Mouse (Mus musculus) kidney, postnatal 0 days (tissue): ENCODE measurements at regions not wholly inside any gene's neighbourhood (a gene's known extent, or its start where the extent isn't known, plus 50 kb on each side); places are given as distances from the start of the nearest gene placed in this dataset.
A peak's percentile ranks its signal among the peaks of the same experiment; 100 is the strongest.

Experiments used
- ATAC-seq: fragments of 200-750 bp; cut with Nextera tagmentation; replicated peaks from 2 replicates; pipeline ENCODE4 v1.8.0; 2017; ENCODE audit warnings: low read depth, moderate number of reproducible peaks, moderate TSS enrichment, moderate library complexity; ENCODE audit not compliant: low FRiP score
- DNase-seq: peaks from one replicate; pipeline ENCODE4 v3.0.0-alpha.2; 2016; ENCODE audit warnings: low spot score
- H3K27ac ChIP-seq: fragments of 300-500 bp; sonication (generic); 2 replicates; pipeline ENCODE4 v1.5.1; 2014; ENCODE audit warnings: mild to moderate bottlenecking
- H3K27me3 ChIP-seq: fragments of 300-500 bp; sonication (generic); 2 replicates; pipeline ENCODE4 v1.6.1; 2014; ENCODE audit warnings: low read length, mixed read lengths; ENCODE audit not compliant: insufficient read depth
- H3K36me3 ChIP-seq: fragments of 300-500 bp; sonication (generic); 2 replicates; pipeline ENCODE4 v1.6.1; 2014; ENCODE audit warnings: low read length, mixed read lengths; ENCODE audit not compliant: insufficient read depth
- H3K4me1 ChIP-seq: fragments of 300-500 bp; sonication (generic); replicated peaks from 2 replicates; pipeline ENCODE4 v1.6.1; 2014; ENCODE audit warnings: antibody characterized with exemption, low read length, mixed read lengths; ENCODE audit not compliant: insufficient read depth
- H3K4me2 ChIP-seq: fragments of 300-500 bp; sonication (generic); 2 replicates; pipeline ENCODE4 v1.6.1; 2014; ENCODE audit warnings: mild to moderate bottlenecking, low read length, moderate library complexity, mixed read lengths
- H3K4me3 ChIP-seq: fragments of 300-500 bp; sonication (generic); replicated peaks from 2 replicates; pipeline ENCODE4 v1.5.1; 2014; ENCODE audit warnings: low read depth, low read length
- H3K9ac ChIP-seq: fragments of 300-500 bp; sonication (generic); 2 replicates; pipeline ENCODE4 v1.6.1; 2014; ENCODE audit warnings: low read depth, low read length
- H3K9me3 ChIP-seq: fragments of 300-500 bp; sonication (generic); replicated peaks from 2 replicates; pipeline ENCODE4 v1.6.1; 2016; ENCODE audit warnings: low read length, inconsistent platforms, mixed read lengths
- CTCF ChIP-seq: IDR thresholded peaks from 2 replicates; pipeline ENCODE4 v1.5.1; 2016; ENCODE audit warnings: antibody characterized with exemption, low read depth, mild to moderate bottlenecking, moderate library complexity
- WGBS: fragments of 180-500 bp; shearing (Covaris S2); extraction: QIAGEN DNeasy Blood & Tissue Kit; methylation state at CpG from one replicate; pipeline ENCODE4 v1.1.7; 2014; 5-methylcytosine and 5-hydroxymethylcytosine counted together

GRCm38 (mm10) chr3:102670557-102670956 is 63.8 kb upstream of the Tspan2 start:
- Histone ChIP-seq H3K9ac (no peak overlapping the region), H3K4me1 (no peaks in the 10 kb centered on the region), H3K27ac (no peak overlapping the region), H3K27me3 (no peaks in the 10 kb centered on the region), H3K9me3 (no peaks in the 10 kb centered on the region), H3K4me3 (no peak overlapping the region), H3K36me3 (no peaks in the 10 kb centered on the region), H3K4me2 (no peak overlapping the region)
- ATAC-seq = no peak
- no peak for TF ChIP-seq CTCF
- no peak for DNase-seq
- 59% methylated on average over 5 of the region's 5 CpGs for WGBS

- DNase-seq = no peak
- Histone ChIP-seq H3K27me3 (no peaks in the 10 kb centered on the region), H3K27ac (no peak overlapping the region), H3K9ac (no peak overlapping the region), H3K9me3 (no peaks in the 10 kb centered on the region), H3K4me1 (no peaks in the 10 kb centered on the region), H3K36me3 (no peaks in the 10 kb centered on the region), H3K4me3 (no peak overlapping the region), H3K4me2 (no peak overlapping the region)
- TF ChIP-seq CTCF = no peak
- ATAC-seq = no peak
- 87% methylated on average over 5 of the region's 5 CpGs for WGBS
Observed at GRCm38 (mm10) chr3:102670972-102671371, 63.4 kb upstream of the Tspan2 start.

- ATAC-seq = no peak
- Histone ChIP-seq H3K9me3 (no peaks in the 10 kb centered on the region), H3K27me3 (no peaks in the 10 kb centered on the region), H3K4me2 (no peak overlapping the region), H3K4me1 (no peaks in the 10 kb centered on the region), H3K36me3 (no peaks in the 10 kb centered on the region), H3K4me3 (no peak overlapping the region), H3K27ac (no peak overlapping the region), H3K9ac (no peak overlapping the region)
- WGBS = 77% methylated on average over 5 of the region's 5 CpGs
- DNase-seq = no peak
- no peak for TF ChIP-seq CTCF
Observed at GRCm38 (mm10) chr3:102673506-102673905, 60.8 kb upstream of the Tspan2 start.

GRCm38 (mm10) chr3:102674068-102674467 is 60.3 kb upstream of the Tspan2 start:
- no peaks in the 10 kb centered on the region for H3K9me3 ChIP-seq
- no peak overlapping the region for H3K4me3 ChIP-seq
- WGBS = 9% methylated on average over 2 of the region's 2 CpGs
- no peak for DNase-seq
- no peak for TF ChIP-seq CTCF
- no peak for ATAC-seq
- no peak overlapping the region for H3K9ac ChIP-seq
- H3K36me3 ChIP-seq = no peaks in the 10 kb centered on the region
- H3K27me3 ChIP-seq = no peaks in the 10 kb centered on the region
- no peaks in the 10 kb centered on the region for H3K4me1 ChIP-seq
- H3K27ac ChIP-seq = no peak overlapping the region
- H3K4me2 ChIP-seq = no peak overlapping the region

GRCm38 (mm10) chr3:102676946-102677534 is 57.3 kb upstream of the Tspan2 start:
- Histone ChIP-seq H3K27ac (no peak overlapping the region), H3K4me3 (no peak overlapping the region), H3K4me2 (no peak overlapping the region), H3K36me3 (no peaks in the 10 kb centered on the region), H3K27me3 (no peaks in the 10 kb centered on the region), H3K9ac (no peak overlapping the region), H3K4me1 (no peaks in the 10 kb centered on the region), H3K9me3 (no peaks in the 10 kb centered on the region)
- ATAC-seq = no peak
- TF ChIP-seq CTCF = no peak
- no peak for DNase-seq
- WGBS = 76% methylated on average over 7 of the region's 7 CpGs

- H3K4me3 ChIP-seq = no peak overlapping the region
- no peak for TF ChIP-seq CTCF
- ATAC-seq (peak; percentile 91), DNase-seq (peak; percentile 49)
- H3K27ac ChIP-seq = peak overlapping the region; percentile 61
- H3K9me3 ChIP-seq = no peaks in the 10 kb centered on the region
- H3K4me2 ChIP-seq = no peak overlapping the region
- H3K27me3 ChIP-seq = no peaks in the 10 kb centered on the region
- no peaks in the 10 kb centered on the region for H3K36me3 ChIP-seq
- no peak overlapping the region for H3K9ac ChIP-seq
- 44% methylated on average over 1 of the region's 1 CpGs for whole genome bisulfite sequencing
- no peaks in the 10 kb centered on the region for H3K4me1 ChIP-seq
Observed at GRCm38 (mm10) chr3:102678516-102678915, 55.8 kb upstream of the Tspan2 start.

- no peak overlapping the region for H3K9ac ChIP-seq
- 71% methylated on average over 8 of the region's 8 CpGs for WGBS
- ATAC-seq = no peak
Observed at GRCm38 (mm10) chr3:102682424-102682823, 51.9 kb upstream of the Tspan2 start.

More at GRCm38 (mm10) chr3:102682424-102682823, 51.9 kb upstream of the Tspan2 start:
- Histone ChIP-seq H3K36me3 (no peaks in the 10 kb centered on the region), H3K27me3 (no peaks in the 10 kb centered on the region), H3K9me3 (no peaks in the 10 kb centered on the region), H3K4me1 (no peaks in the 10 kb centered on the region), H3K27ac (no peak overlapping the region), H3K4me2 (no peak overlapping the region), H3K4me3 (no peak overlapping the region)
- no peak for DNase-seq
- TF ChIP-seq CTCF = no peak
